Mouse (Mus musculus) liver, postnatal 0 days (tissue): ENCODE results near the gene Chic2. TPM values are rescaled to one million over a fixed set of nuclear protein-coding genes. Genes with fewer than 3 reads are reported as not detected.
A peak's percentile ranks its signal among the peaks of the same experiment; 100 is the strongest.

Experiments used
- ATAC-seq: fragments of 200-750 bp; cut with Nextera tagmentation; 2 replicates; pipeline ENCODE4 v1.8.0; 2017; ENCODE audit warnings: mild to moderate bottlenecking, moderate library complexity
- DNase-seq: peaks from one replicate; pipeline ENCODE4 v3.0.0-alpha.2; 2016
- H3K27ac ChIP-seq: fragments of 300-500 bp; sonication (generic); 2 replicates; pipeline ENCODE4 v1.5.1; 2014; ENCODE audit warnings: antibody characterized with exemption, moderate library complexity, mild to moderate bottlenecking, low read depth
- H3K27me3 ChIP-seq: fragments of 300-500 bp; sonication (generic); 2 replicates; pipeline ENCODE4 v1.6.1; 2014; ENCODE audit warnings: low read length, control low read depth, mixed read lengths; ENCODE audit not compliant: insufficient read depth
- H3K36me3 ChIP-seq: fragments of 300-500 bp; sonication (generic); replicated peaks from 2 replicates; pipeline ENCODE4 v1.6.1; 2014; ENCODE audit warnings: mild to moderate bottlenecking, control low read depth, low read length, moderate library complexity, mixed read lengths; ENCODE audit not compliant: insufficient read depth
- H3K4me1 ChIP-seq: fragments of 300-500 bp; sonication (generic); 2 replicates; pipeline ENCODE4 v1.6.1; 2014; ENCODE audit warnings: antibody characterized with exemption, mild to moderate bottlenecking, control low read depth; ENCODE audit not compliant: insufficient read depth
- H3K4me2 ChIP-seq: fragments of 300-500 bp; sonication (generic); 2 replicates; pipeline ENCODE4 v1.6.1; 2014; ENCODE audit warnings: low read depth, mild to moderate bottlenecking, low read length, moderate library complexity, mixed read lengths
- H3K4me3 ChIP-seq: fragments of 300-500 bp; sonication (generic); 2 replicates; pipeline ENCODE4 v1.5.1; 2014; ENCODE audit warnings: low read depth, low read length
- H3K9ac ChIP-seq: fragments of 300-500 bp; sonication (generic); replicated peaks from 2 replicates; pipeline ENCODE4 v1.6.1; 2014; ENCODE audit warnings: mild to moderate bottlenecking, moderate library complexity
- H3K9me3 ChIP-seq: fragments of 300-500 bp; sonication (generic); 2 replicates; pipeline ENCODE4 v1.6.1; 2016; ENCODE audit warnings: mild to moderate bottlenecking, control low read depth, low read length, mixed read lengths
- CTCF ChIP-seq: sonication (generic); IDR thresholded peaks from 2 replicates; pipeline ENCODE4 v1.5.1; 2016; ENCODE audit warnings: antibody characterized with exemption, low read depth
- EP300 ChIP-seq: IDR thresholded peaks from 2 replicates; pipeline ENCODE4 v1.6.1; 2016; ENCODE audit warnings: antibody characterized with exemption, low read depth, mild to moderate bottlenecking
- WGBS: fragments of 180-500 bp; shearing (Covaris S2); extraction: QIAGEN DNeasy Blood & Tissue Kit; methylation state at CpG from one replicate; pipeline ENCODE4 v1.1.7; 2014; ENCODE audit not compliant: insufficient replicate concordance; 5-methylcytosine and 5-hydroxymethylcytosine counted together
- polyA plus RNA-seq: library from polyadenylated mRNA; unstranded; fragments of >200 nt; fragmentation: Nextera tagmentation; extraction: Ambion mirVana; gene quantifications from 2 replicates; pipeline ENCODE4 v1.2.1, GENCODE M21; 2015

The Chic2 gene
- polyA plus RNA-seq, 1 experiment from 2014 or later, result 27.8 TPM

- H3K36me3 ChIP-seq, result peaks cover 13% of the 10 kb centered on the region; the same call in 1 of the 2 replicates
- no peak overlapping the region for H3K27ac ChIP-seq
- no peaks in the 10 kb centered on the region for H3K4me1 ChIP-seq
- H3K9ac ChIP-seq, result no peak overlapping the region
- H3K4me3 ChIP-seq, result no peak overlapping the region
- no peak overlapping the region for H3K4me2 ChIP-seq
- no peak for ATAC-seq
- WGBS, result 86% methylated on average over 8 of the region's 8 CpGs
- TF ChIP-seq CTCF (no peak), EP300 (no peak)
- no peak for DNase-seq
- peaks cover 8% of the 10 kb centered on the region for H3K9me3 ChIP-seq
- no peaks in the 10 kb centered on the region for H3K27me3 ChIP-seq
Observed at GRCm38 (mm10) chr5:74994947-74995346, 49.6 kb downstream of the Chic2 start.

- DNase-seq (no peak), ATAC-seq (no peak)
- H3K4me1 ChIP-seq, result no peaks in the 10 kb centered on the region; the same call in 1 of the 2 replicates
- no peaks in the 10 kb centered on the region for H3K27me3 ChIP-seq
- no peaks in the 10 kb centered on the region for H3K9me3 ChIP-seq
- no peak for TF ChIP-seq CTCF
- TF ChIP-seq EP300, result no peak
- no peak overlapping the region for H3K4me2 ChIP-seq
- no peak overlapping the region for H3K4me3 ChIP-seq
- no peak overlapping the region for H3K27ac ChIP-seq
- H3K36me3 ChIP-seq, result no peaks in the 10 kb centered on the region
- no peak overlapping the region for H3K9ac ChIP-seq
- WGBS, result 73% methylated on average over 5 of the region's 5 CpGs
Observed at GRCm38 (mm10) chr5:74984101-74984500, 60.5 kb downstream of the Chic2 start.

DNA sequence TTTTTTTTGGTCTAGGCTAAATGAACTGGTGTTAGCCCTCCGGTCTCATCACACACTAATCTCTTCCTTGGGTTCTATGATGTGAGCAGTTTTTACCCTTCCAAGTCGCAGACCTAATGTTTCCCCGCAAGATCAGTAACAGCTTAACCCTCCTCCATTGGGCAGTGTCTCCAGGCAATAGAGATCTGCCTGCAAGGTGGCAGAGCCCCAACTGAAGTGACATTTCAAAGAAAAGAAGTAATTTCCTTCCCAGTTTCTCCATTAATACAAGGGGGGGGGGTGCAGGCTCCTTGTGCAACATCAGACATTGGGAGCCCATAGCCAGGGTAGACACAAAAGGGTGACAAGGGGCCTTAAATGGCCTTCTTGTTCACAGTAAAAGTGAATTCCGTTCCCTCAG lies 64.0 kb downstream of the Chic2 start:
- WGBS, result 75% methylated on average over 4 of the region's 4 CpGs
- Histone ChIP-seq H3K4me2 (no peak overlapping the region), H3K4me3 (no peak overlapping the region), H3K27ac (no peak overlapping the region), H3K9ac (no peak overlapping the region), H3K4me1 (no peaks in the 10 kb centered on the region; the same call in 1 of the 2 replicates), H3K9me3 (no peaks in the 10 kb centered on the region), H3K36me3 (no peaks in the 10 kb centered on the region), H3K27me3 (no peaks in the 10 kb centered on the region)
- ATAC-seq (no peak), DNase-seq (no peak)
- TF ChIP-seq EP300 (no peak), CTCF (no peak)

GRCm38 (mm10) chr5:74980154-74980553 lies 64.4 kb downstream of the Chic2 start:
- 27% methylated on average over 7 of the region's 7 CpGs for WGBS

GRCm38 (mm10) chr5:74979586-74979985 lies 65.0 kb downstream of the Chic2 start:
- ATAC-seq, result peak; percentile 46; the same call in 1 of the 2 replicates
- H3K9me3 ChIP-seq, result no peaks in the 10 kb centered on the region
- peak; percentile 18 for DNase-seq
- TF ChIP-seq CTCF, result no peak
- TF ChIP-seq EP300, result 0 out of 2 replicates have a peak, but pooled peaks have one; percentile 31
- H3K36me3 ChIP-seq, result no peaks in the 10 kb centered on the region
- no peaks in the 10 kb centered on the region for H3K27me3 ChIP-seq
- H3K4me3 ChIP-seq, result no peak overlapping the region
- peak overlapping the region; percentile 50; the same call in 1 of the 2 replicates for H3K27ac ChIP-seq
- no peak overlapping the region for H3K4me2 ChIP-seq
- peaks cover 4% of the 10 kb centered on the region; the same call in 1 of the 2 replicates for H3K4me1 ChIP-seq
- WGBS, result 33% methylated on average over 7 of the region's 7 CpGs
- no peak overlapping the region for H3K9ac ChIP-seq

More at GRCm38 (mm10) chr5:74980154-74980553, 64.4 kb downstream of the Chic2 start:
- no peak overlapping the region for H3K9ac ChIP-seq
- no peak overlapping the region for H3K4me3 ChIP-seq
- ATAC-seq (no peak), DNase-seq (no peak)
- H3K36me3 ChIP-seq, result no peaks in the 10 kb centered on the region
- H3K27ac ChIP-seq, result peak overlapping the region; percentile 50; the same call in 1 of the 2 replicates
- H3K4me1 ChIP-seq, result peaks cover under 1% of the 10 kb centered on the region; the same call in 1 of the 2 replicates
- no peak overlapping the region for H3K4me2 ChIP-seq
- no peaks in the 10 kb centered on the region for H3K9me3 ChIP-seq
- H3K27me3 ChIP-seq, result no peaks in the 10 kb centered on the region
- TF ChIP-seq CTCF (no peak), EP300 (no peak)

DNA sequence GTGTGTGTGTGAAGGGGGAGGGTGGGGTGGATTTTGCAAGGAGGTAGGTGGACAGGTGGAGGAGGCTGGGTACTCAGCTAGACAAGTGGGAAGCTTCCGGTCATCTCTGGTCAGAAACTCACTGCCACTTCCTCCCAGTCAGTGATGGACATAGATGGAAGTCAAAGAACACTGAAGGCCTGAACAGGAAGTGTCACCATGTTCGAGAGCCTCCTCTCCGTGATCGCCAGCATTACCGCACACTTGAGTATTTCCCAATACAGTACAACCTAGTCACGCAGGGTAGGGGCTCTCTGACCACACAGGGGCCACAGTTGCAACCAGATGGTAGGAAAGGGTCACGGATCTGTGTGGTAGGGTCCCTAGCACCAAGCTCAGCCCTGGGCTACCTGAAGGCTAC lies 69.1 kb downstream of the Chic2 start:
- Histone ChIP-seq H3K27ac (peak overlapping the region; percentile 70; the same call in 1 of the 2 replicates), H3K9me3 (no peaks in the 10 kb centered on the region), H3K4me2 (no peak overlapping the region), H3K36me3 (no peaks in the 10 kb centered on the region), H3K27me3 (no peaks in the 10 kb centered on the region), H3K9ac (no peak overlapping the region), H3K4me3 (no peak overlapping the region), H3K4me1 (peaks cover 4% of the 10 kb centered on the region; the same call in 1 of the 2 replicates)
- DNase-seq, result no peak
- WGBS, result 50% methylated on average over 7 of the region's 7 CpGs
- no peak for TF ChIP-seq CTCF
- no peak for TF ChIP-seq EP300
- ATAC-seq, result no peak
